Mouse (Mus musculus) c-Kit-positive CD71-negative TER-119-negative erythroid progenitor cells, embryonic 14.5 days (primary cell): Measurements from ENCODE around the gene Olfr1513.
"Not testable (repeated sequence)": the region's sequence is repeated elsewhere in the genome, so short reads cannot be mapped to it uniquely, and the experiment has no call there.

Experiments used
- DNase-seq: peaks from one replicate; pipeline ENCODE4 v3.0.0-alpha.2; 2013; ENCODE audit warnings: low read depth

Olfr1513 gene

DNA sequence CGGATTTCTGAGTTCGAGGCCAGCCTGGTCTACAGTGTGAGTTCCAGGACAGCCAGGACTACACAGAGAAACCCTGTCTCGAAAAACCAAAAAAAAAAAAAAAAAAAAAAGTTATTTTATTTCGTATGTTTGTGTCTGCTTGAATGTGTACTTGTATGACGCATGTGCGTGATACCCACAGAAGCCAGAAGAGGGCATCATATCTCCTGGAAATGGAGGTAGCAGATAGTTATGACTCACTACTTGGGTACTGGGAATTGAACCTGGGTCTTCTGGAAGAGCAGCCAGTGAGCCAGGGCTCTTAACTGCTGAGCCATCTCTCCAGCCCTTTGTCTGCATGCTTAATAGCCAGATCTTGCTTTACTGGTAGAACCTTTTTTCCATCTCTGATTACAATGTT lies 45.9 kb downstream of the Olfr1513 start:
- DNase-seq: not testable (repeated sequence)

DNA sequence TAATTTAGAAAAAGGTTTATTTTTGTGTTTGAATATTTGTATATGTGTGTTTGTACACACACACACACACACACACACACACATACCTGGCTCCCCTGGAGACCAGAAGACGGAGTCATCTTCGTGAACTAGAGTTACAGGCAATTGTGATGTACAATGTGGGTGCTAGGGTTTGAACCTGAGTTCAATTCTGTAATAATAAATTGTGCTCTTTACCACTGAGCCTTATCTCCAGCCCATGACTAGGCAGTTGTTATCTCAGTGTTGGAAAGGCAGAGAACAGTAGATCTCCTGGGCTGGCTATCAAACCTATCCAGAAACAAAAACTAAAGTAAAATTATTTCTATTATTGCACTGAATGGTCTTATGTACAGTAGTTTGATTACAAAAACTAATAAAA lies 50.1 kb downstream of the Olfr1513 start:
- DNase-seq: no peak

DNA sequence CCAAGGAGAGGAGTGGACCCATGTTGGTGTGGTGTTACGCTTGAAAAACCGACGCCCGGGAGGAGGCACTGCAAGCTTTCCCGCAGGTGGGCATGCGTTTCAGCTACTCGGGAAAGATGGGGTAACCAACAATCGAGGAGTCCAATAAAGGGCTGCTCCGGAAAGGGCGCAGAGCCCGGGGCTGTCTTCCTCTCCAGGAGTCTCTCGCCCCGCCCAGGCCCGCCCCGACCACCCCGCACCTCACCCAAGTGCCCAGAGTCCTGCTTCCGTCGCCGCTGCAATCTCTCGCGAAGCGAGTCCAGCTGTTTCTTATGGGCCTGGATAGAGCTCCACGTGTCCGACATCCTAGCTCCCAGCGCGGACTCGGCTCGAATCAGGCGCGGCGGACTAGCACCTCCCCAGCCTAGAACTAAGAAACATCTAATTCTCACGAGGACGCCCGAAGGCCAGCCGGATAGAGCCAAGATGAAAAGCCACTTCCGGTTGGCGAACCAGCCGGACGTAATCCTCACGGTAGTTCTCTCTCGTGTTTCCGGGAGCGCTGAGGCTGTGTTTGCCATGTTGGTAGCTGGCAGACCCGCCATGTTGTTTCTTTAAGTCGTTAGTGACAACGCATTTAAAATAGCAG lies 51.5 kb downstream of the Olfr1513 start, which contains the start of gene Mettl3:
Gene Mettl3, minus strand, starts transcription at position 485 of the 628 bp plus-strand sequence.
- DNase-seq: peak; percentile 90

DNA sequence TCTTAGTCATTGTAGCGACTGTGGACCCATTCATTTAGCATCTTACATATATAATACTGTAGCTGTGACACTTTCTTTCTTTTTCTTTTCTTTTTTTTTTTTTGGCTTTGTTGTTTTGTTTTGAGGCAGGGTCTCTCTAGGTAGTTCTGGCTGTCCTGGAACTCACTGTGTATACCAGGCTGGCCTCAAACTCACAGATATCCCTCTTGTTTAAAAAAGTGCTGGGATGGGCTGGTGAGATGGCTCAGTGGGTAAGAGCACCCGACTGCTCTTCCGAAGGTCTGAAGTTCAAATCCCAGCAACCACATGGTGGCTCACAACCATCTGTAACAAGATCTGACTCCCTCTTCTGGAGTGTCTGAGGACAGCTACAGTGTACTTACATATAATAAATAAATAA lies 52.7 kb downstream of the Olfr1513 start:
- not testable (repeated sequence) for DNase-seq
